Mouse (Mus musculus) erythroid progenitor cell, adult 5-6 weeks (primary cell): ENCODE results near the gene Asic2. TPM values are rescaled to one million over a fixed set of nuclear protein-coding genes. Genes with fewer than 3 reads are reported as not detected.

Experiments
- ATAC-seq: replicated peaks from 2 replicates; pipeline ENCODE4 v1.8.0; 2016; ENCODE audit warnings: moderate number of reproducible peaks, mild to moderate bottlenecking, moderate TSS enrichment, inconsistent platforms; ENCODE audit not compliant: poor library complexity, low FRiP score, severe bottlenecking
- total RNA-seq, 2 experiments: library from RNA; stranded (forward) in 1 of 2; stranded (reverse) in 1 of 2; fragments of 150-400 nt in 1 of 2; fragments of 186-747, 209-891 nt in 1 of 2; gene quantifications; 2 replicates each; pipeline versions ENCODE4 v1.2.3 to v1.2.4; 2015 to 2017; ENCODE audit warnings: low replicate concordance in 2 of 2

Asic2 gene
- total RNA-seq, 2 experiments from 2014 or later, result 0.76 TPM; not detected in 1

DNA sequence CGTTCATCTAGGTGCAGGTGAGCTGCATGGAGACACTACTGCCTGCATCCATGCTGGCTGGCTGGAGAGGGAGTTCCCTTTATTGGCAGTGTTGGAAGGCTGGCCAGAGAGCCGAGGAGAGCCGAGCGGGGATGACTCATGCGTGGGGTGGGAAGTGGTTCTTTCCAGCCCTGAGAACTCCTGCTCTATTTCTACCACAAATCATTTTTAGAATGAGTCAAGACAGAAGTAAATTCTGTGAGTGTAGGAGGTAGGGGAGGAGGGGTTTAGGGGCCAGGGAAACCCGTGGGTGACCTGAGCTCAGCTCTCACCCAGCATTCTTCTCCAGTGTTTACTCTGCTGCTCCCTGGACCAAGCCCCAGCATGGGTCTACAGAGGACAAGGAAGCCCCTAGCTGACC, 872.2 kb downstream of the Asic2 start:
- ATAC-seq, result no peak

GRCm38 (mm10) chr11:81094581-81094980, 873.7 kb downstream of the Asic2 start:
- ATAC-seq, result no peak

DNA sequence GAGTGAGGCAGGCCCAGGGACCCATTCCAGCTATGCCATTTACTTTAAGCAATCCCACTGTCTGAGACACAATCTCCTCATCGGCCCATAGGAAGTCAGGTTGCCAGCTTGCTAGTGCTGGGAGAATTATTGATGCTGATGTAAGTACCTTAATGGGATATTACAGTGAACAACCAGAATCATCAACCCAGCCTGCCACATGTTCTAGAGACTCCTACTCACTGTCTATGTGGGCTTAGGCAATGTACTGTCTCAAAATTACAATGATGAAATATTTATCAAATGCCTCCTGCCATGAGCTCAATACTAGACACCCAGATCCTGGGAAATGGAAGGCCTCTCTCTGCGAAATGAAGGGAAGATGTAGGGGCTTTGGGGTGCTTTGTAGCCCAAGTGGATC, 876.1 kb downstream of the Asic2 start:
- no peak for ATAC-seq

- no peak for ATAC-seq
Measured at GRCm38 (mm10) chr11:81083822-81084221, 884.4 kb downstream of the Asic2 start.

GRCm38 (mm10) chr11:81080076-81080805, 888.0 kb downstream of the Asic2 start:
- no peak for ATAC-seq

GRCm38 (mm10) chr11:81079237-81079636, 889.0 kb downstream of the Asic2 start:
- no peak for ATAC-seq

DNA sequence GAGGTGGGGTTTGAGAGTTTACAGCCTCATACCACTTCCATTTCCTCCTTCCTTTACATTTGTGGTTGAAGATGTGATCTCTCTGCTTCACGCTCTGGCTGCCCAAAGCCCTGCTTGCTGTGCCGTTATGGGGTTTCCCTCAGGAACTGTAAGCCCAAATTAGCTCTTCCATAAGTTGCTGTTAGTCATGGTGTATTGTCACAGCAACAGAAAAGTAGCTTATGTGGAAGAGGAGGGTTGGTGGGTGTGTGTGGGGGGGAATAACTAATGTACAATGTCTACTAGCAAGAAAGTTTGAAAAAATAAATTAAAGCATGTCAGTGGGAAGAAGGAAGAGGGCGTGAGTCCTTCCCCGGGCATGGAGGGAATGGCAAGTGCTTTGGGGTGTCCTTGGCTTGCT, 896.4 kb downstream of the Asic2 start:
- no peak for ATAC-seq

DNA sequence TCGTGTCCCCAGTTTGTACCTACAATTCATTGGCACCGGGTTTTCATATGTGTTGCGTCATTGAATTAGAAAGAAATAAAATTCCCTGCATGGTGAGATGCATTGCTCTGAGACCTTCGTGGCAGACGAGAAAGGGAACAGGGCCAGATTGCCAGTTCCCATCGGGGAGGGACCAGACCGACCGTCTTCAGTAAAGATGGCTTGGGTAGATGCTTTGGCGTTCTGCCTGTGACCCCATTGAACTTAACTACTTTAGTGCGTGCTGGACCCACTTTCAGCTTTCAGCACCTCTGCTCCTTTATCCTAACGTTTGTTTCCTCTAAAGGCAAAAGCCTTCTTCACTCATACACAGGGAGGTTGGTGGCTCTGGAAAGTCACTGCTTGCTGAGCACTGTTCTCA, 902.9 kb downstream of the Asic2 start:
- ATAC-seq, result no peak

- no peak for ATAC-seq
Measured at GRCm38 (mm10) chr11:81064006-81064405, 904.3 kb downstream of the Asic2 start.

DNA sequence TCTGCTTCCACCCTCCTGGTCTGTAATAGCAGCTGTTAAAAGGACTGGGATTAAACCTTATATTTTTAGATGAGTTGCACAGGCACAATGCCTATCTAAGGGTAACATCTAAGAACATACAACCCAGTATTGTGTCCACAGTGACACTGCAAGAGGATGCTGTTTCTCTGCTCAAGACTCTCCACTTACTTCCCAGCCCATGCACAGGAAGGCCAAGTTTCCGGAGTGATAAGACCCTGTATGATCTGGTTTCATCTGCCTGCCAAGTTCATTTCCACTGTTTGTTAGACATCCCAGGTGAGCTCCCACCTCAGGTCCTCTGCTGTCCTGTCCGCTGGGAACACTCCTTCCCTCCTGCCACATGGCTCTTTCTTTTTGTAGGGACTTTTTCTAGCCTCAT, 908.2 kb downstream of the Asic2 start:
- ATAC-seq, result no peak

DNA sequence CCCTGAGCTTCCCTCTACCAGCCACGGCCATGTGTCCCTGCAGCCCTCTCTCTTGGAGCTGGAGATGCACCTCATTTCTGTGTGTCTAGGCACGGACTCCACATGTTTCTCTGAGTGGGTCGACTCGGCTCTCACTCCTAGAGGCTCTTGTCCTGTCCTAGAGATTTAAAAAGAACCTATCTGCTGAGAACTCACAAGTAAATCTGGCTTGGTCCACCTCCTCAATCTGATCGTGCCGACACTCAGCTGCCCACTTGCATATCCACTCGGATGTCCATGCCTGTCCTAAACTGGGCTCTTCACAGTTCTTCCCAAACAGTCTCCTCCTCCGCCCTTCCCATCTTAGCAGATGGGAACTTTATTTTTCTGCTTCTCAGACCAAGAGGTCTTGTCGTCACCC, 908.7 kb downstream of the Asic2 start:
- no peak for ATAC-seq

- ATAC-seq, result no peak
Measured at GRCm38 (mm10) chr11:81057506-81057905, 910.8 kb downstream of the Asic2 start.

- ATAC-seq, result no peak
Measured at GRCm38 (mm10) chr11:81056776-81057175, 911.5 kb downstream of the Asic2 start.

DNA sequence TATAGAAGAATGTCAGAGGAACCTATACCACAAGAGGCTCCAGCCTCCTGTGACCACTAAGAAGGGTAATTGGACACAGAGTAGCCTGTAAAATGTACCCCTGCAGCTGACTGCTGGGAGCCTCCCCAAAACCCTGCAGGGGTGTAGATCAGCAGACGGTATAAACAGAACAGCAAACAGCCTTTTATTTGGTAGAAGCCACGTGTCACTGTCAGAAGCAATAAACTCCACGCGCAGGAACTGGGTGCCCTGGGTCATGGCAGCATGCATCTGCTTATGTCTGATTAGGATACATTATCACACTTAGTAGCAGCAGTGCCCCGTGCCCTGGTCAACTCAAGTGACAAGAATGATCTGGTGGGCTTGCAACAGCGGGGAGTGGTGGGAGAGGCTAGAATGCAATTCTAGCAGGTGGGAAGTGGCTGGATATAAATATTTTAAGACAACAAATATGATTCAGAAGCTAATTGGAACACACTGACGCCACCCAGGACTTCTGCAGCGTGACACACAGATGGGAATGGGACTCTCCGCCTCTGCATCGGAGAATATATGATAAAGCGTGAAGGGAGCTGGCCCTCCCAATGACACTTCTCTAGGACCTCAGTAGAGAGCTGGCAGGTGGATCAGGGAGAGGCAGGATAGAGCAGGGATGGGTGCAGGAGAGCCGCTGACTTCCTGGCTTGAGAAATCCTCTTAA, 912.7 kb downstream of the Asic2 start:
- no peak for ATAC-seq

- no peak for ATAC-seq
Measured at GRCm38 (mm10) chr11:81053826-81054225, 914.4 kb downstream of the Asic2 start.

DNA sequence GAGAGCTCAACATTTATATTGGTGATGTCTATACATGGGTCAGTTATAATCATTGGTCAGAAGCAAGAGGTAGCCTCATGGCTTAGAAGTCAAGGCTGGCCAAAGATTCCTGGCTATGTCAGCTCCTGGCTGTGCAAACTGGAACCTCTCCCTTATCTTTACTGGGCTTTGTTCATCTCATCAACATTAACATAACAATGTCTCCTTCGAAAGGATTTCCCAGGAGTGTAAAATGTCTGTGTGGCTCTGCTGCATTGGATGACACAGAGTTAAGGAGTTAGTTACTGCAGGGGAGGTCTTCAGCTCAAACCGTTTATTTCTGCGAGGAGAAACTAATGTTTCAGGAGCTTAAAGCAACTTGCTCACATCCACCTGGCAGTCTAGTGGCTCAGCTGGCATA, 926.6 kb downstream of the Asic2 start:
- ATAC-seq, result no peak

- no peak for ATAC-seq
Measured at GRCm38 (mm10) chr11:81039976-81040375, 928.3 kb downstream of the Asic2 start.

- no peak for ATAC-seq
Measured at GRCm38 (mm10) chr11:81032151-81032550, 936.1 kb downstream of the Asic2 start.

DNA sequence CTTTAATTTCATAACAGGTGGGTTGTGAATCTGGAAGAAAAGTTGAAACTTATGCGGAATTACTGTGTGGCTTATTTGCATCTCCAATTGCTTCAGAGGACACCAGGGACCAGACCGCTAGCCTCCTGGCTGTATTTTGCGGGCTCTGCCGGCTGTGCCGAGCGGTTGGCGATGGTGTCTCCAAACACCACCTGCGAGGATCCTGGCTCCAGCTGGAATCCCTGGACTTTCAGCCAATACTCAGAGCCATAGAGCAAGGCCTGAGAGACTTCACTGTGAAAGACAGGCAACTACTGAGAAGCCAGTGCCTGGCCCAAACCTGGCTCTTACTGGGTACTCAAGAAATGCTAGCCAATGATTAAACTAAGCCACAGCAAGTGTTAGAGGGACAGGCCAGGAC, 953.5 kb downstream of the Asic2 start:
- no peak for ATAC-seq

DNA sequence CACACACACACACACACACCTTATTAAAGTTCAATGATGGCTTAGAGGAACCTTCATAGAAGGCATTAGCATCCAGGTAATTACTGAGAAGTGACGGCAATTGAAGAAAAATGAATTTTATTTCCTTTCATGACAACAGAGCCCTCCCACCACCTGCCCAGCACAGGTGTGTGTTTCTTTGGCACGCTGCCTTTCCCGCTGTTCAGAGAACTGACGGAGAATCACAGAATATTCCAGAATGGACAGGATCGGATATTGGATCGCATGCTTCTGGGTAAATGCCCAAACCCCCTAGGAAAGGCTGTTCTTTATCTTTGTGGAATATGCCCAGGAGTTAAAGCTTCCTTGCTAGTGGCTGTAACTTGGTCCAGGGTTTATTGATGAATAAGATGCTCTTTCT, 954.8 kb downstream of the Asic2 start:
- ATAC-seq, result no peak

GRCm38 (mm10) chr11:81010766-81011165, 957.5 kb downstream of the Asic2 start:
- ATAC-seq, result no peak

GRCm38 (mm10) chr11:81009366-81009765, 958.9 kb downstream of the Asic2 start:
- no peak for ATAC-seq
